Mouse (Mus musculus): ENCODE results near the gene Ugt1a6a.

Gene Ugt1a6a

GRCm38 (mm10) chr1:88253540-88253939, 118.9 kb downstream of the Ugt1a6a start:
- no peak for DNase-seq

- DNase-seq = no peak
Observed at GRCm38 (mm10) chr1:88254793-88255465, 120.3 kb downstream of the Ugt1a6a start.

- DNase-seq = no peak
Observed at GRCm38 (mm10) chr1:88255466-88255857, 120.9 kb downstream of the Ugt1a6a start.

GRCm38 (mm10) chr1:88255989-88256754, 121.6 kb downstream of the Ugt1a6a start:
- no peak for DNase-seq

- DNase-seq = no peak
Observed at GRCm38 (mm10) chr1:88256886-88257663, 122.5 kb downstream of the Ugt1a6a start.

GRCm38 (mm10) chr1:88257681-88258080, 123.1 kb downstream of the Ugt1a6a start:
- no peak for DNase-seq

- DNase-seq = no peak
Observed at GRCm38 (mm10) chr1:88258361-88258760, 123.8 kb downstream of the Ugt1a6a start.

- DNase-seq = no peak
Observed at GRCm38 (mm10) chr1:88258881-88259642, 124.5 kb downstream of the Ugt1a6a start.

- DNase-seq = no peak
Observed at GRCm38 (mm10) chr1:88259643-88260024, 125.0 kb downstream of the Ugt1a6a start.

GRCm38 (mm10) chr1:88260114-88260513, 125.5 kb downstream of the Ugt1a6a start:
- DNase-seq = peak; percentile 60

GRCm38 (mm10) chr1:88260604-88261377, 126.2 kb downstream of the Ugt1a6a start:
- DNase-seq = no peak

GRCm38 (mm10) chr1:88261706-88262105, 127.1 kb downstream of the Ugt1a6a start:
- DNase-seq = no peak

GRCm38 (mm10) chr1:88262255-88262654, 127.6 kb downstream of the Ugt1a6a start:
- DNase-seq = peak; percentile 60

GRCm38 (mm10) chr1:88262961-88263360, 128.4 kb downstream of the Ugt1a6a start:
- DNase-seq = no peak

- DNase-seq = no peak
Observed at GRCm38 (mm10) chr1:88263778-88264177, 129.2 kb downstream of the Ugt1a6a start.

GRCm38 (mm10) chr1:88264237-88264868, 129.7 kb downstream of the Ugt1a6a start:
- DNase-seq = no peak

- no peak for DNase-seq
Observed at GRCm38 (mm10) chr1:88264869-88265240, 130.2 kb downstream of the Ugt1a6a start.

GRCm38 (mm10) chr1:88266123-88266522, 131.5 kb downstream of the Ugt1a6a start:
- no peak for DNase-seq

- DNase-seq = no peak
Observed at GRCm38 (mm10) chr1:88267489-88267888, 132.9 kb downstream of the Ugt1a6a start.

- DNase-seq = no peak
Observed at GRCm38 (mm10) chr1:88268070-88268469, 133.5 kb downstream of the Ugt1a6a start.
